16 mouse cellular contexts compared by ENCODE assay signal in genomic region chr4:31880213-31880612, GRCm38 (mm10).
A peak's percentile ranks its signal among the peaks of the same experiment; 100 is the strongest.
DNase-seq lines count a peak whose midpoint lies in the region; ATAC-seq and TF ChIP-seq lines count a peak whose summit lies in the region.
"Had no signal": no experiment of that assay in that cellular context is flagged by ENCODE, and none has a peak within 500 bp of the region (broad histone marks: within the 10 kb centered on the region; RNA-seq: fewer than 3 reads in every experiment).

No protein-coding gene starts in this region.

- WGBS in forebrain, embryonic 16.5 days = 4% methylated on average over 7 of the region's 7 CpGs
- 23% methylated on average over 7 of the region's 7 CpGs for WGBS in midbrain, embryonic 13.5 days

- DNase-seq in layer of hippocampus, adult 2 months (ENCODE audit: low spot score in 2 of 2) = no peak
- no peak for DNase-seq in layer of hippocampus, adult 18-20 months (ENCODE audit: low spot score in 2 of 2)
- DNase-seq in gastrocnemius, postnatal 25 days = no peak
- DNase-seq in left cerebral cortex, adult 11 months (ENCODE audit: low spot score) = no peak
- no peak for DNase-seq in kidney, adult 9 months
- DNase-seq: adrenal gland, postnatal 14 days; cerebellum, postnatal 36 days; heart, postnatal 10 days; lung, adult 2 months; thymus, postnatal 4 days had no signal

- H3K4me1 ChIP-seq in forebrain, embryonic 16.5 days (replicated peaks; ENCODE audit: control insufficient read depth, insufficient read depth, low read length) = peaks cover 22% of the 10 kb centered on the region
- peaks cover 27% of the 10 kb centered on the region for H3K4me1 ChIP-seq in midbrain, embryonic 13.5 days (replicated peaks)
- H3K4me1 ChIP-seq: embryonic facial prominence, embryonic 13.5 days had no signal

- peak overlapping the region; percentile 11; the same call in 1 of the 2 replicates for H3K4me3 ChIP-seq in layer of hippocampus, adult 2 months
- H3K4me3 ChIP-seq in forebrain, embryonic 16.5 days (replicated peaks; ENCODE audit: low read length) = no peak overlapping the region
- H3K4me3 ChIP-seq in midbrain, embryonic 13.5 days (replicated peaks) = no peak overlapping the region
- H3K4me3 ChIP-seq: embryonic facial prominence, embryonic 13.5 days had no signal

- H3K36me3 ChIP-seq in forebrain, embryonic 16.5 days (ENCODE audit: control insufficient read depth, insufficient read depth) = no peaks in the 10 kb centered on the region
- no peaks in the 10 kb centered on the region for H3K36me3 ChIP-seq in midbrain, embryonic 13.5 days
- H3K36me3 ChIP-seq: embryonic facial prominence, embryonic 13.5 days; G1E had no signal

- ATAC-seq in forebrain, embryonic 16.5 days = peak; percentile 51
- peak; percentile 47; the same call in 1 of the 2 replicates for ATAC-seq in midbrain, embryonic 13.5 days
- ATAC-seq: intestine, postnatal 0 days had no signal

- no peaks in the 10 kb centered on the region for H3K27me3 ChIP-seq in forebrain, embryonic 16.5 days (replicated peaks; ENCODE audit: control insufficient read depth, insufficient read depth, low read length)
- peaks cover 5% of the 10 kb centered on the region for H3K27me3 ChIP-seq in midbrain, embryonic 13.5 days
- H3K27me3 ChIP-seq: embryonic facial prominence, embryonic 13.5 days had no signal

- no peak overlapping the region for H3K27ac ChIP-seq in layer of hippocampus, adult 2 months
- no peak overlapping the region for H3K27ac ChIP-seq in forebrain, embryonic 16.5 days (ENCODE audit: low read length)
- no peak overlapping the region for H3K27ac ChIP-seq in midbrain, embryonic 13.5 days
- H3K27ac ChIP-seq: embryonic facial prominence, embryonic 13.5 days; stomach, postnatal 0 days had no signal

- peak overlapping the region; percentile 35 for H3K4me2 ChIP-seq in forebrain, embryonic 16.5 days (ENCODE audit: low read length)
- no peak overlapping the region for H3K4me2 ChIP-seq in midbrain, embryonic 13.5 days (replicated peaks)
- H3K4me2 ChIP-seq: embryonic facial prominence, embryonic 13.5 days had no signal

- no peaks in the 10 kb centered on the region for H3K9me3 ChIP-seq in forebrain, embryonic 16.5 days (ENCODE audit: control insufficient read depth, low read length)
- H3K9me3 ChIP-seq in midbrain, embryonic 13.5 days = no peaks in the 10 kb centered on the region
- H3K9me3 ChIP-seq: embryonic facial prominence, embryonic 13.5 days; G1E had no signal

- no peak for TF ChIP-seq CTCF in layer of hippocampus, adult 2 months (conservative IDR thresholded peaks at IDR 0.05)

- H3K9ac ChIP-seq in forebrain, embryonic 16.5 days (replicated peaks; ENCODE audit: low read depth, low read length) = no peak overlapping the region
- H3K9ac ChIP-seq in midbrain, embryonic 13.5 days (replicated peaks) = 0 out of 2 replicates have a peak overlapping the region, but pooled peaks have one; percentile 7
- H3K9ac ChIP-seq: embryonic facial prominence, embryonic 13.5 days had no signal
